Mouse (Mus musculus) MEL-GATA-1-ER (cell line): Measurements from ENCODE around the gene Golga4.

ENCODE experiments used
- DNase-seq: peaks from one replicate; pipeline ENCODE4 v3.0.0-alpha.2; 2012; ENCODE audit warnings: low read depth; ENCODE audit errors: extremely low read depth

Golga4 gene

GRCm38 (mm10) chr9:118521659-118522058, 15.6 kb downstream of the Golga4 start:
- DNase-seq = no peak

- no peak for DNase-seq
Measured at GRCm38 (mm10) chr9:118523738-118524137, 17.7 kb downstream of the Golga4 start.

GRCm38 (mm10) chr9:118527056-118527455, 21.0 kb downstream of the Golga4 start:
- DNase-seq = no peak

GRCm38 (mm10) chr9:118529783-118530182, 23.7 kb downstream of the Golga4 start:
- no peak for DNase-seq

GRCm38 (mm10) chr9:118530679-118531078, 24.6 kb downstream of the Golga4 start:
- no peak for DNase-seq

GRCm38 (mm10) chr9:118532516-118533205, 26.6 kb downstream of the Golga4 start:
- no peak for DNase-seq

GRCm38 (mm10) chr9:118536946-118537345, 30.9 kb downstream of the Golga4 start:
- no peak for DNase-seq

- DNase-seq = no peak
Measured at GRCm38 (mm10) chr9:118537463-118538339, 31.6 kb downstream of the Golga4 start.

- DNase-seq = no peak
Measured at GRCm38 (mm10) chr9:118541851-118542250, 35.8 kb downstream of the Golga4 start.

- DNase-seq = no peak
Measured at GRCm38 (mm10) chr9:118545146-118545545, 39.1 kb downstream of the Golga4 start.

GRCm38 (mm10) chr9:118548651-118549050, 42.6 kb downstream of the Golga4 start:
- DNase-seq = no peak

GRCm38 (mm10) chr9:118556951-118557780, 51.1 kb downstream of the Golga4 start:
- DNase-seq = no peak

GRCm38 (mm10) chr9:118563356-118563755, 57.3 kb downstream of the Golga4 start:
- DNase-seq = no peak

GRCm38 (mm10) chr9:118563866-118564265, 57.8 kb downstream of the Golga4 start:
- no peak for DNase-seq

- DNase-seq = no peak
Measured at GRCm38 (mm10) chr9:118564696-118565095, 58.6 kb downstream of the Golga4 start.

- DNase-seq = no peak
Measured at GRCm38 (mm10) chr9:118569328-118569727, 63.3 kb downstream of the Golga4 start.

GRCm38 (mm10) chr9:118570865-118571264, 64.8 kb downstream of the Golga4 start:
- no peak for DNase-seq

- DNase-seq = no peak
Measured at GRCm38 (mm10) chr9:118571701-118572100, 65.6 kb downstream of the Golga4 start.

- no peak for DNase-seq
Measured at GRCm38 (mm10) chr9:118574911-118575310, 68.8 kb downstream of the Golga4 start.

GRCm38 (mm10) chr9:118580371-118580770, 74.3 kb downstream of the Golga4 start:
- DNase-seq = no peak

GRCm38 (mm10) chr9:118582757-118583156, 76.7 kb downstream of the Golga4 start:
- no peak for DNase-seq

- DNase-seq = no peak
Measured at GRCm38 (mm10) chr9:118584838-118585237, 78.8 kb downstream of the Golga4 start.
